Mouse (Mus musculus): ENCODE measurements around the gene Nkd1. TPM values are rescaled to one million over a fixed set of nuclear protein-coding genes. Genes with fewer than 3 reads are reported as not detected.

Gene Nkd1
- 1 to 10 TPM in 1 of 2 experiments, under 1 TPM in 1; 0.82 to 1.7 TPM for total RNA-seq (2021)
- long read RNA-seq, experiment 1, transcript Nkd1-201 (10 exons, 3,035 nt): major isoform, 6 of 6 reads
- long read RNA-seq, experiment 1, partial matches to known transcripts: 0 of 6 reads
- long read RNA-seq, experiment 1, other reads (novel, unspliced or antisense): 0 of 6 reads
- long read RNA-seq, experiment 2: 0 reads

DNA sequence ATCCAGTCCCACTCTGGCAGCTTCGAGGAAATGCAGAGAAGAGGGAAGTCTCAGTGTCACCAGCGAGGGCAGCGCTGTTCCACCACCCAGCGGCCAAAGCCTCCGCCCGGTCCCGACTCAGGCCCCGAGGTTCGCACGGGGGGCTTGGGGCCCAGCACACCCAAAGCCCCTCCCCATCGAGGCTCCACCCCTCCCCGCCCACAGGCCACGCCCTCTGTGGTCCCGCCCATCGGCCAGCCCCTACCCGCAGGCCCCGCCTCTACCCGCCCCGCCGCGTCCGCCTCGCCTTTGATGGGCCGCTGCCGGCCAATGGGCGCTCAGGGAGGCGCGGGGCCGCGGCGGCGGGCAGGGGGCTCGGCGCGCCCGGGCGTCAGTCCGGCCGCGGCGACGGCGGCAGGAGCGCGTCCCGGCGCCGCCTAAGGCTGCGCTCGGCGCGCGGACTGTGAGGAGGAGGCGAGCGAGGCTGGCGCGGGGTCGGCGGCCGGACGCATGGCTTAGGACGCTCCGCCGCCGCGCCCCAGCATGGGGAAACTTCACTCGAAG, at the start of gene Nkd1:
Nkd1 (plus strand) TSS at position 370 of the 543 bp plus-strand sequence.
- peak within 1 kb of the TSS; percentile 68 for H3K27ac ChIP-seq
- intact Hi-C loops (cut with DNase I): no loop called here
- H3K4me3 ChIP-seq: peak within 1 kb of the TSS; percentile 87

DNA sequence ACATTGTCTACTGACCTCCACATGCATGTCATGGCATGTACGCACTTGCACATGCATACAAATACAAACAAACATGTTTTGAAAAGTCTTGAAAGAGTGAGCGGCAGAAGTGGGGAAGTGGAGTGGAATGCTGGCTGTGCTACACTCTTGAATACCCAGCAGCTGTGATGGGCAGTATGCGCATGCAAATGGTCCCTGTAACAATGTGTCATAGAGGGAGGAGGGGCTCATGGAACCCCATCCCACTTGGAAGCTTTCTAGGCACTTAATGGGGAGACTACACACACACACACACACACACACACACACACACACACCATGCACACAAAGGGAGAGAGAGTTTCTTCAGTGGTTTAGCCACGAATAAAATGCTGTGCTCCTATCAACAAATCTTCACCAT, 39.9 kb upstream of the Nkd1 start:
- intact Hi-C loops (cut with DNase I): no loop called here
- DNase-seq: no peak
- TF ChIP-seq CTCF (IDR thresholded peaks at IDR 0.05): no peak
- no peak overlapping the region for H3K27ac ChIP-seq
- no peak overlapping the region for H3K4me3 ChIP-seq

More for the DNA sequence above, at the start of gene Nkd1:
- TF ChIP-seq CTCF (IDR thresholded peaks at IDR 0.05): peak; percentile 29; the same call in 1 of the 2 replicates
- peak; percentile 89 for DNase-seq

DNA sequence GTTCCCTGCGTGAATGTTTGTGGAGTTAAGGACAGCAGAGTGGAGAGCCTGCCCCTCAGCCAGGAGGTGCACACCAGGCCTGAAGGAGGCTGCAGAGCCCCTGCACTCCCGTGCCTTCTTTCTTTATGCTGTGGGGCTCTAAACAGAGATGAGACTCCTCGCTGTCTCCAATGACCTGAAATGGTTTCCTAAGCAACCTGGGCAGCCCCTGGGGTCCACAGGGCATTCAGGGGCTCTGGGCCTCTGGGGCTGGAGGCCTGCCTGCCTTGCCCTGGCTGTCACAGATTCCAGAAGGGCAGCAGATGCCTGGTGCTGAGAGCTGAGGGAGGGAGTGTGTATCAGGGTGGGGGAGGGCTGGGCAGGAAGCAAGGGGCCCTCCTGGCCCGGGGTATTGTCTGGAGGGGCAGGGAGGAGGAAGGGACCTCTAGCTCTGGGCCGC, 32.7 kb upstream of the Nkd1 start:
- TF ChIP-seq CTCF (IDR thresholded peaks at IDR 0.05): no peak
- no peak for DNase-seq
- Histone ChIP-seq H3K4me3 (no peak overlapping the region), H3K27ac (no peak overlapping the region)
- intact Hi-C loops (cut with DNase I): no loop called here

DNA sequence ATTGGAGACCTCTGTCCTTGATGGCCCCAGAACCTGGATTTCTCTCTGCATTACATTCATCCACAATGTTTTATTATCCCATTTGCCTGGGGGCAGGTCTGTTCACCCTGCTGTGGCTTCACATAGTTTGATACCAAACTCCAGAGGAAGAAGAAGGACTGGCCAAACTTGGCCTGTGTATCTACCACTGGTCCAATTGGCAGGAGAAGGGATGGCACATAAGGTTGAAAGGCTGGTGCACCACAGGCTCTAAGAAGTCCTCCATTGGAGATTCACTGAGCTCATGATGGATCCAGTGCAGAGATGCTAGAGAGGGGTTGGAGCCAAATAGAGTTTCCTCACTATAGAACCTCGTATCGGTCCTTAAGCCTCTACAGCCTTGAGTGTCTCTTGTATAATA, 27.1 kb upstream of the Nkd1 start:
- no peak for TF ChIP-seq CTCF (IDR thresholded peaks at IDR 0.05)

DNA sequence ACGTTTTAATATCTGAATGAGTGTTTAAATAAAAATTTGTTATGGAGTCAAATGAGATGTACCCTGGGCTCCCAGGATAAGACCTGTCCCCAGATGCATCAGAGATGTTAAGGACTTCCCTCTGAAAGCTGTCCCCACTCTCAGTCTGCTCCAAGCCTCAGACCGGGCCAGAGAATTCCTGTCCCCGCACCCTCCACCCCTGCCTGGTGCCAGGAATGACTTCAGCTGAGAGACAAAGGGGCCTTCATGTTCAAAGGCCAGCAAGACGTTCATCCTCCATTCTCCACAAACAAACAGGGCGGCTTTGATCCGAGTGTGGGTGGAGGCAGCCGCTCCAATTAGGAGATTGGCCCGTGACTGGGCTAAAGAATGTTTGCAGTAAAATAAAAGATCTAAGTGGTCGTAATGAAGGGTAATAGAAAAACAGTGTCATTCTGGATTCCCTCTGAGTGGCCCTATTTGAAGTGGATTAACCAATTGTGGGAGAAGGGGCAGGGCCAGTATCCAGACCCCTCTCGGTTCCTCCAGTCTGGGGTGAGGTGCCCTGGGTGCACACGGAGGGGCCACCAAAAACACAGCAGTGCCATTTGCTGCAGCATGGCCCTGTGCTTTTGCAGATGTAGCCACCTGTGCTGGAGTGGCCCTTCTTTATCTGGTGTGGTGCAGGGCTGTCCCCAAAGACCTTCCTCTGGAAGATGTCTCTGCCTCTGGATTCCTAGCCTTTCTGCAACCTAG, 25.9 kb upstream of the Nkd1 start:
- DNase-seq: no peak
- Histone ChIP-seq H3K27ac (no peak overlapping the region), H3K4me3 (no peak overlapping the region)
- TF ChIP-seq CTCF (IDR thresholded peaks at IDR 0.05): no peak
- intact Hi-C loops (cut with DNase I): no loop called here

More for the DNA sequence above, 27.1 kb upstream of the Nkd1 start:
- DNase-seq: no peak
- H3K4me3 ChIP-seq: no peak overlapping the region
- no peak overlapping the region for H3K27ac ChIP-seq
- intact Hi-C loops (cut with DNase I): no loop called here

DNA sequence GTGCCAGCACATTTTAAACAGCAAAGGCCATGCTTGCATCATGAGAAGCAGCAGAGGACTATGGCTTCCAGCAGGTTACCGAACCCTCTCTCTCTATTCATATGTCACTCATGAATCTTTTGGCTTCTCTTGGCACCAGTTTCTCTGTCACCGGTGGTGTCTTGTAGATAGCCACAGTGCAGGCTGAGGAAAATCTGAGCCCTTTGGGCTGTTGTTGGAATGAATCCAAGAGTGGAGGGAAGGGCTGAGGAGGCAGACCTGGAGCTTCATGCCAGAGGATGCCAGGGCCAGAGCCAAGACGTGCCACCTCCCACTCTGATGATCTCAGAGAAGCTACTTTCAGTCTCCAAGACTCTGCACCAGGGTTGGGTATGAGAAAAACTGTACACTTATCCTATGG, 19.0 kb upstream of the Nkd1 start:
- H3K4me3 ChIP-seq: no peak overlapping the region
- no peak for DNase-seq
- TF ChIP-seq CTCF (IDR thresholded peaks at IDR 0.05): no peak
- H3K27ac ChIP-seq: no peak overlapping the region
- intact Hi-C loops (cut with DNase I): no loop called here

DNA sequence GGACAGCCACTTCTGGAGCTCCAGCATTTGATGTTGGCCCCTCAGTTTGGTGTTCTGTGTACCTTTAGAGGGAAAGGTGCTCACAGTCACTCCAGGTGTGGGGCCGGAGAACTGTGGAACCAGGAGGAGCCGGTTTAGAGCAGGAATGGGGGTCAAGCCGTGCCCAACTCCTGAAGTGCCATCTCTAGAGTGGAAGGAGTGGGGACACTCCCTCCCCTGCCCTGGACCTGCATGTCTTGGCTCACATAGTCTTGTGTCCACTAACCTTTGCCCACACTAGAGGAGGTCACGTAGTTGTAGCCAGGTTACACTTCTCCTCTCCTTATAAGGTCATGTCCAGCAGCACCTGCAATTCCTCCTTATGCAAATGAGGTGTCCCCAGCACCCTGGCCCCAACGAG, 14.2 kb upstream of the Nkd1 start:
- no peak for TF ChIP-seq CTCF (IDR thresholded peaks at IDR 0.05)
- Histone ChIP-seq H3K4me3 (no peak overlapping the region), H3K27ac (no peak overlapping the region)
- intact Hi-C loops (cut with DNase I): no loop called here
- DNase-seq: no peak

DNA sequence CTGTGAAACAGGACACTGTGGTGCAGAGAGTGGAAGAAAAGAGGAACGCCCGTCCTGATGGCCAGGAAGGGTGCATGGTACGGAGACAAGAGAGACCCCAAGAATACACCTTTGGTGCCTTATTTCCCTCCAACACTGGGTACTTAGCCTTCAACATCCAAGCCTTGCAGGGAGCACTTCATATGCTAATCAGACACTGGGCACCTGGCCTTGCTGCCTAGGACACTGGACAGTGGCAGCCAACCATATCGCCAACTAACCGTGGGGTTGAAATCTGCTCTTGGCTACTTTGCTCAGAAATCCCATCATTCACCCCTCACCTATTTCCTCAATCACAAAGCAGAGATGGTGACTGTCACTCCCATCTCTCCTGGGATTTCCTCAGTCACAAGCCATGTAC, 10.1 kb upstream of the Nkd1 start:
- no peak for TF ChIP-seq CTCF (IDR thresholded peaks at IDR 0.05)
- intact Hi-C loops (cut with DNase I): no loop called here
- no peak for DNase-seq

DNA sequence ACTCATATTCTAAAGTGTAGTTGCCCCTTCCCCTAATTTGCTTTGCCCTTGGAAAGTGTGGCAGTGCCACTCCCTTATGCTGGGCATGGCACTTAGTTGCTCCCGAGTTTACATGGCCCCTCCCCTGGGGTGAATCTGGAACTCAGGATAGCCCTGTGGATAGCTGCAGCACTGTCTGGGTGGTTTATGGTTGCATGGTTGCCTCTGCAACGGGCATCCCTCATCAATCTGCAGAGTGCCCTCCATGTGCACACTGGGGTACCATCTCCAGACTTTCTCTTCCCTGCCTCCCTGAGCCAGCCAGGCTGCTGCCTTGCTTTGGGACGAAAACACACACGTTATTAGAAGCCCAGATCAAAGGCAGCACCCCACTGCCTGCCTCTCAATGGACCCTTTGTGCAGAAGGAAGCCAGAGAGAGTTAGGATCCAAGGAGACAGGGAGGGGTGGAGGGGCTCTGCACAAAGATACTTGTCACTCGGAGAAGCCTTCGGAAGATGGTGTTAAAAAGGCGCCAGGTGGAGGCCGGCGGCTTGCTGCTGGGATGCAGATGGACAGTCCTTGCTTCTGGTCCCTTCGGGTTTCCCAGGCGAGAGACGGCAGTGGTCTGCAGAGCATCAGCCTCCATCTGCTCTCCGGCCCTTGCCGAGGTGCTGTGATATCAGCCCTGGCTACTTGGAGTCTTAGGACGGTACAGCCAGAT, 8.9 kb upstream of the Nkd1 start:
- no peak for DNase-seq
- H3K4me3 ChIP-seq: no peak overlapping the region
- intact Hi-C loops (cut with DNase I): no loop called here
- no peak for TF ChIP-seq CTCF (IDR thresholded peaks at IDR 0.05)
- H3K27ac ChIP-seq: no peak overlapping the region

More for the DNA sequence above, 10.1 kb upstream of the Nkd1 start:
- Histone ChIP-seq H3K4me3 (no peak overlapping the region), H3K27ac (no peak overlapping the region)

DNA sequence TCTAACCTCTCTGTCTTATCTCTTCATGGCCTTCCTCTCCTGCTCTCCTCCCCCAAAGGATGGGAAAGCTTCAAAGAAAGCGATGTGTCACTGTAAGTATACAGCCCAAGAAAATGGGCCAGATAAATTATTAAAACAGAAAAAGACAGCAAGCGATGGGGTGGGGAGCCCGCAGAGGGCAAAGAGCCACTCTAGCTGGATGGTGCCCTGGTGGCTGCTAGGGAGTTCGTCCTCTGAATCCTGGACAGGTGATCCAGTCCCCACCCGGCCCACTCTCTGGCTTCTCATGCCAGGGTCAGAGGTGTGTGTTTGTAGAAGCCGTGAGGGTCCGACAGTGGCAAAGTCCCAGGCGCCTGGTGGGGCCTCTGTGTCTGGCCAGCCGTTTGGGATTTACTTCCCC, 3.1 kb upstream of the Nkd1 start:
- H3K4me3 ChIP-seq: no peak overlapping the region
- TF ChIP-seq CTCF (IDR thresholded peaks at IDR 0.05): no peak
- H3K27ac ChIP-seq: no peak overlapping the region
- DNase-seq: no peak
- intact Hi-C loops (cut with DNase I): no loop called here

DNA sequence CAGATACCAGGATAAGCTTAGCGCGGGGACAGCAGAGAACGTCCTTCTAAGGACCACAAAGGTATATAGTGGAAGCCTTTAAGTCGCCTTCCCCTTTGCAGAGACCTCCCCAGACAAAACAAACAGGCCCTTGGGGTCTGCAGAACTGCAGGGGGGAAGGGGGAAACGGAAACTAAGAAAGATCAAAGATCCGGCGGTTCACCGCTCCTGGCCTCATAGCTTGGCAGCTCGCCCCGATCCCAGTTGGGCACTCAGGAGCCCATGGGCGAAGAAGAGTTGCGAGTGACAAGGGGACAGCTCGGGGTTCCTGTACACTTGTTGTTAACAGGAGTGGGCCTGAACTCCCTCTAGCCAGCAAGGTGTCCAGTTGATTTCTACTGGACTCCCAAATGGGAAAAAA, 773 bp upstream of the Nkd1 start:
- Histone ChIP-seq H3K27ac (0 out of 2 replicates have a peak overlapping the region, but pooled peaks have one; percentile 12), H3K4me3 (peak overlapping the region; percentile 87)
- TF ChIP-seq CTCF (IDR thresholded peaks at IDR 0.05): no peak
- peak; percentile 29 for DNase-seq
- intact Hi-C loops (cut with DNase I): no loop called here

DNA sequence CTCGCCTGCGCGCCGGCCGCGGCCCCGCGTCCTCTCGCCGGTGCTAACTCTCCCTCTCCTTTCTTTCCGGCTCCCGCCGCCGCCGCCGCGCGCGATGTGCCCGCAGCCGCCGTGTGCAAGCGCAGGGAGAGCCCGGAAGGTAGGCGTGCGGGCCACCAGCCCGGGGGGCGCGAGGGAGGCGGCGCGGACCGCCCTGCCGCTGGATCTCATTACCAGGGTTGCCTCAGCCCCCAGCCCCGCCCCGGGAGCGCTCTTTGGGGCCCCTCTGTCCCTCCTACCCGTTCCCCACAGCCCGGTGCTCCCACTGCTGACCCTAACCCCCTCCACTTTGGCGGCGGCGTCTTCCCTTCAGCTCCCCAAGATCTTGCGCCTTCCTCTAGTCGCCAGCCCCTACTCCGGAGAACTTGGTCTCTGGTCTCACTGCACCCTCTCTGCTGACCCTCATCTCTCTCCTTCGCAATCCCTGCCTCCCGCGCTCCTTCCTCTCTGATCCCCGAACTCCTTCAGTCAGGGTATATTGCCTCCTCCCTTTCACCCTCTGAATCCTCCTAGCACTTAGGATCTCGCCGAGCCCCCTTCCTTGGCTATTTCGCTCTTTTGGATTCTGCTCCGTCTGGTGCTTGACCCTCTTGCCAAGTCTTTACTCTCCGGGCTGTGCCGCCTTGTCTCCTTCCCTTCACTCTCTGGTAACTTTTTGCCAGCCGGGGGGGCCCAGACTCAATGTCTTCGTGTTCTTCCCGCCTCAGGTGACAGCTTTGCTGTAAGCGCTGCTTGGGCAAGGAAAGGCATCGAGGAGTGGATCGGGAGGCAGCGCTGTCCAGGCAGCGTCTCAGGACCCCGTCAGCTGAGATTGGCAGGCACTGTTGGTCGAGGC, 624 bp downstream of the Nkd1 start:
- peak; percentile 43 for DNase-seq
- peak overlapping the region; percentile 87 for H3K4me3 ChIP-seq
- peak overlapping the region; percentile 68 for H3K27ac ChIP-seq
- TF ChIP-seq CTCF (IDR thresholded peaks at IDR 0.05): no peak
- intact Hi-C loops (cut with DNase I): no loop called here
